Mouse (Mus musculus): Measurements from ENCODE around the gene Epha8. TPM values are rescaled to one million over a fixed set of nuclear protein-coding genes. Genes with fewer than 3 reads are reported as not detected.

The Epha8 gene
- polyA plus RNA-seq, 1 experiment = 0.38 TPM

DNA sequence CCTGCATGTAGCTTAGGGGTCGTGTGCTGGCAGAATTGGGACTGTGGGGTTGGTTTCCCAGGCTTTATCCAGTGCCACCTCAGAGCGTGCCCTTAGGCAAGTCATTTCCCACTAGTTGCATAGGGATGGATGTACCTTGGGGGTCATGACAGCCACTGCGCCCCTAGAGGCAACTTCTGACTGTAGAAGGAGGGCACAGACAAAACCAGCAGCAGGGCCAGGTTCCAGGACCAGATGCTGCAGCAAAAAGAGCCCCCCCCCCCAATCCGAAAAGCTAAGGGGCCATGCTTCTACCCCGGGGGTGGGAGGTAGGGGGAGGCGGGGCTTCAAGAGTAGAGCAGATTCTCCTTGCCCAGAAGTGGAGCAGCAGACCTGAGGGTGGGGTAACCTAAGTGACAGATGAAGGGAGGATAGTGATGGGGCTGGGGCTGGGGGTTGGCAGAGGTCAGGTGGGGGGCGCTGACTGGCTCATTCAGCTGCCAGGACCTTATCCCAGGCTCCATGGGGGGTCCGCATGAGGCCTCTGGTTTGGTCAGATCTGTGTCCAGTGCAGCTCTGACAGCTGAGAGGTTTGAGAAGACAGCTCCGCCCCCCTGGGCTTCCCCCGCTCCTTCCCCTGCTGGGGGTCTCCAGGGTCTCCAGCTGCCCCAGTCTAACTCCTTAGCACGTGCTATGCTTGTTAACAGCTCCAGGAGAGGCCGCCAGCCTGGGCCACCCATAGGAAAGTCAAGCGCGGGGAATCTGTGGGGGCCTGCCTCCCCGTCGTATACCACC is 13.1 kb upstream of the Epha8 start:
- Histone ChIP-seq H3K27ac (ENCODE audit: control insufficient read depth, insufficient read depth, low read length) (no peak overlapping the region), H3K4me3 (ENCODE audit: control insufficient read depth, insufficient read depth, low read length) (no peak overlapping the region), H3K36me3 (ENCODE audit: control insufficient read depth, insufficient read depth, low read length) (no peaks in the 10 kb centered on the region), H3K4me1 (replicated peaks; ENCODE audit: control insufficient read depth, insufficient read depth, low read length) (no peaks in the 10 kb centered on the region), H3K27me3 (ENCODE audit: control insufficient read depth, insufficient read depth, low read length) (no peaks in the 10 kb centered on the region; the same call in 1 of the 2 replicates)
- TF ChIP-seq CTCF (IDR thresholded peaks at IDR 0.05; ENCODE audit: borderline replicate concordance, control insufficient read depth, extremely low read depth, insufficient read depth, low read length, poor library complexity) = no peak
- no peak for TF ChIP-seq POLR2A (IDR thresholded peaks at IDR 0.05; ENCODE audit: control insufficient read depth, extremely low read depth, insufficient read depth, low read length, poor library complexity)
- DNase-seq = no peak
- 54% methylated on average over 16 of the region's 16 CpGs for WGBS

DNA sequence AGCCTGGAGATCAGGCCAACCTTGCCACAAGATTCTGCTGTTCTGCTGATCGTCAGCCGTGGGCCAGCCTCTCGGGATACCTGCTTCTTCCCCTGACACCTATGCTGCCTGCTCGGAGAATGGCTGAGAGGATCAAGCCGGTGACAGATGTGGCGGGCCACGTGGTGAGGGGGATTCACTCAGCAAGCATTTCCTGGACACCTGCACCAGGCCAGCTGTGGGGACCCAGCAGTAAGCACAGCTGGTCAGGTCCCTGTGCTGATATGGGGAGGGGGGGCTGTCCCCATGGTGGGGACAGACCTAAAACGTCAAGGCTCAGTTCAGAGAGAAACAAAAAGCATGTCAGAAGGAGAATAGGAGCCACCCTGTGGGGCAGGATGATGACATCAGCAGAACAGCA is 12.5 kb upstream of the Epha8 start:
- H3K4me1 ChIP-seq (replicated peaks; ENCODE audit: control insufficient read depth, insufficient read depth, low read length) = no peaks in the 10 kb centered on the region
- H3K4me3 ChIP-seq (ENCODE audit: control insufficient read depth, insufficient read depth, low read length) = no peak overlapping the region
- H3K27me3 ChIP-seq (ENCODE audit: control insufficient read depth, insufficient read depth, low read length) = no peaks in the 10 kb centered on the region; the same call in 1 of the 2 replicates
- H3K36me3 ChIP-seq (ENCODE audit: control insufficient read depth, insufficient read depth, low read length) = no peaks in the 10 kb centered on the region
- H3K27ac ChIP-seq (ENCODE audit: control insufficient read depth, insufficient read depth, low read length) = no peak overlapping the region
- 29% methylated on average over 8 of the region's 8 CpGs for WGBS
- TF ChIP-seq CTCF (IDR thresholded peaks at IDR 0.05; ENCODE audit: borderline replicate concordance, control insufficient read depth, extremely low read depth, insufficient read depth, low read length, poor library complexity) (no peak), POLR2A (IDR thresholded peaks at IDR 0.05; ENCODE audit: control insufficient read depth, extremely low read depth, insufficient read depth, low read length, poor library complexity) (no peak)
- peak; percentile 4 for DNase-seq

DNA sequence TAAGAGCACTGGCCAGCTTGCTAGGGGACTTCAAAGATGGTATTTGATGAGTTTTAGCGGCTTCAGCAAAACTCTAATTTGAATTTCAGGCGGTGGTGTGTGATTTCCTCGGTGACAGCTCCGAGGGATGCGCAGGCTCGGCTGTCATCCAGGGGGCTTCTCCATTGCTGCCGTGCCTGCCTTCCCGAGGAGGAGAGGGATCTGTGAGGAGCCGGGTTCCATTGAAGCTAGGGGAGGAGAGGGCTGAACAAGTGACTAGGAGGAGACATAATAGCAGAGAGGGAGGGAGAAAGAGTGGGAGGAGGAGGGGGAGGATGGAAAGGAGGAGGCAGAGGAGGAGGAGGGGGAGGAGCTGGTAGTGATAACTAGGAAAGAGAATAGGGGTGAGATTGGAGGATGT is 10.9 kb upstream of the Epha8 start:
- no peak overlapping the region for H3K27ac ChIP-seq (ENCODE audit: control insufficient read depth, insufficient read depth, low read length)
- DNase-seq = no peak
- no peak overlapping the region for H3K4me3 ChIP-seq (ENCODE audit: control insufficient read depth, insufficient read depth, low read length)
- no peaks in the 10 kb centered on the region; the same call in 1 of the 2 replicates for H3K27me3 ChIP-seq (ENCODE audit: control insufficient read depth, insufficient read depth, low read length)
- WGBS = 26% methylated on average over 9 of the region's 9 CpGs
- no peak for TF ChIP-seq POLR2A (IDR thresholded peaks at IDR 0.05; ENCODE audit: control insufficient read depth, extremely low read depth, insufficient read depth, low read length, poor library complexity)
- no peak for TF ChIP-seq CTCF (IDR thresholded peaks at IDR 0.05; ENCODE audit: borderline replicate concordance, control insufficient read depth, extremely low read depth, insufficient read depth, low read length, poor library complexity)
- no peaks in the 10 kb centered on the region for H3K36me3 ChIP-seq (ENCODE audit: control insufficient read depth, insufficient read depth, low read length)
- H3K4me1 ChIP-seq (replicated peaks; ENCODE audit: control insufficient read depth, insufficient read depth, low read length) = no peaks in the 10 kb centered on the region

DNA sequence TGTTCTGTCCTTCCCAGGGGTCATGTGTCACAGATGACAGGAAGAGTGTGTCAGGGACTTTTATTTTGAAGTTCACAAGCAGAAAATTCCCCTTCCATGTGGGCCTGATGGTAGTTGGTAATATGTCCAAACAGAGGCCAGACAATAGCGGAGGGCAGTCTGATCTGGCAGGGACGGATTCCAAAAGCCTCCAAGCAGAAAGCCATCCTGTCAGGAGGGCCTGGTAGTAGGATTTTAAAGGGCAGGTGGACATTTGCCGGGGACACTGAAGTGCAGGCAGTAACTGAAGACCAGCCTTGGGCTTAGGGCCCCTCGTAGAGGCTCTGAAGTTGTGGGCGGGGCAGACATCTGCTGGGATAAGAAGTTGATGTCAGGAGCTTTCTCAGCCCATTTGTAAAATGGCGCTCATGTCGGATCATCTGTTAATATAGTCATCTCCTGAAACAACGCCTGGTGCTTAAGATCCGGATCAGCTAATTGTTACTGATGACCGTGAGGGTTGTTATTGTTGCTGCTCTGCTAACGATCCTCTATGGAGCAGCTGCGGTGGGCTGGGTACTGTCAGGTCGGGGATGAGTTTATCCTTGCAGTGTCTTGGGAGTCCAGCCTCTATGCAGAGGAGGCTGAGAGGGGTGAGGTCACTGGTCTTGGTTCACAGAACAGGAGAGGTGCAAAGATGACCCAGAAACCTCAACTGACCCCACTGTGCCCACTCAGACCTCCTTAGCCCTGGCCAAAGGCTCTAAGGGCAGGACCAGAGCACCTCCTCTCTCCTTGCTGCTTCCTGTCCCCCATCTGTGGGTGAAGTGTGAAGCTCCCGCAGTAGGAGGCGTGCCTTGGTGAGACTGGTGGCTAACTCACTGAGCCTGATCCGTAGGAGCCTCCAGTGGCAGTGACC is 10.1 kb upstream of the Epha8 start:
- no peak for DNase-seq
- no peaks in the 10 kb centered on the region for H3K4me1 ChIP-seq (replicated peaks; ENCODE audit: control insufficient read depth, insufficient read depth, low read length)

DNA sequence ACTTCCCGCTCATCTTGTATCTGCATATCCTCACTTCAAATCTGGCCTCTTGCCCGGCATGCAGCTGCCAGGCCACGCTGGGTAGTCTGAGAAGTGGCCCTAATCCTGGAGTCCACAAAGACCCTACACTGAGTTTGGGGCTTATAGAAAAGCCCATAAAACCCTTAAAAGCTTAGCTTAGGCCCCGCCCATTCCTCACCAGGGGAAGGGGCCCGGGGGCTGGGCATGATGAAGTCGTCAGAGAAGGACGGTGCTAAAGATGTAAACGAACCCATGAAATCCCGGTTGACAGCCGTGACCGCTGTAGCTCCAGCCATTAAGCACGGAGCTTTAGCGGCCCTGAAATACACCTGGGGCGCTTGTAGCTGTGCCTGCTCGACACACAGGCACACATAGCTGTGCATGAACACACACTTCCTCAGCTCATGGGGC is 8.4 kb upstream of the Epha8 start:
- no peak overlapping the region for H3K4me3 ChIP-seq (ENCODE audit: control insufficient read depth, insufficient read depth, low read length)
- DNase-seq = no peak
- 42% methylated on average over 15 of the region's 15 CpGs for WGBS
- no peak overlapping the region for H3K27ac ChIP-seq (ENCODE audit: control insufficient read depth, insufficient read depth, low read length)
- no peaks in the 10 kb centered on the region for H3K4me1 ChIP-seq (replicated peaks; ENCODE audit: control insufficient read depth, insufficient read depth, low read length)
- no peaks in the 10 kb centered on the region for H3K36me3 ChIP-seq (ENCODE audit: control insufficient read depth, insufficient read depth, low read length)
- H3K27me3 ChIP-seq (ENCODE audit: control insufficient read depth, insufficient read depth, low read length) = no peaks in the 10 kb centered on the region; the same call in 1 of the 2 replicates
- no peak for TF ChIP-seq POLR2A (IDR thresholded peaks at IDR 0.05; ENCODE audit: control insufficient read depth, extremely low read depth, insufficient read depth, low read length, poor library complexity)
- no peak for TF ChIP-seq CTCF (IDR thresholded peaks at IDR 0.05; ENCODE audit: borderline replicate concordance, control insufficient read depth, extremely low read depth, insufficient read depth, low read length, poor library complexity)

More for the DNA sequence above, 10.1 kb upstream of the Epha8 start:
- Histone ChIP-seq H3K27me3 (ENCODE audit: control insufficient read depth, insufficient read depth, low read length) (no peaks in the 10 kb centered on the region; the same call in 1 of the 2 replicates), H3K36me3 (ENCODE audit: control insufficient read depth, insufficient read depth, low read length) (no peaks in the 10 kb centered on the region), H3K4me3 (ENCODE audit: control insufficient read depth, insufficient read depth, low read length) (no peak overlapping the region), H3K27ac (ENCODE audit: control insufficient read depth, insufficient read depth, low read length) (no peak overlapping the region)
- 47% methylated on average over 16 of the region's 16 CpGs for WGBS
- no peak for TF ChIP-seq CTCF (IDR thresholded peaks at IDR 0.05; ENCODE audit: borderline replicate concordance, control insufficient read depth, extremely low read depth, insufficient read depth, low read length, poor library complexity)
- TF ChIP-seq POLR2A (IDR thresholded peaks at IDR 0.05; ENCODE audit: control insufficient read depth, extremely low read depth, insufficient read depth, low read length, poor library complexity) = no peak

DNA sequence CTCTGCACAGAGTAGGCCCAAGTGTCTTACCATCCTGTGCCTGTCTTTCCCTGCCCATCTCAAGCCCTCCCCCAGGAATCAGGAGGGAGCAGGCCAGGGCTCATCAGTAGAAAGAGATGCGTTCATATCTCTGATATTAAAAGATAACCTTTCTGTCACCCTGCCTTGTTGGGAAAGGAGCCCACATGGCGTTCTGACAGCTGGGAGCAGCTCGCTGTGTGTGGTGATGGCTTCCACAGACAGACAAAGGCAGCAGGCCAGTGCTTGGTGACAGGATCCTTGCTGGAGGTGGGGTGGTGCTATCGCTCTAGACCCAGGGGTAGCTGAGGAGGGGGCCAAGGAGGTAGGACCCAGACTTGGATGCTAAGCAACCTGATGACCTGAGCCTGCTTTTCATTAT is 5.8 kb upstream of the Epha8 start:
- Histone ChIP-seq H3K27ac (ENCODE audit: control insufficient read depth, insufficient read depth, low read length) (no peak overlapping the region), H3K36me3 (ENCODE audit: control insufficient read depth, insufficient read depth, low read length) (no peaks in the 10 kb centered on the region)

More for the DNA sequence above, 5.8 kb upstream of the Epha8 start:
- Histone ChIP-seq H3K4me3 (ENCODE audit: control insufficient read depth, insufficient read depth, low read length) (no peak overlapping the region), H3K27me3 (ENCODE audit: control insufficient read depth, insufficient read depth, low read length) (peaks cover 5% of the 10 kb centered on the region), H3K4me1 (replicated peaks; ENCODE audit: control insufficient read depth, insufficient read depth, low read length) (no peaks in the 10 kb centered on the region)
- 93% methylated on average over 4 of the region's 4 CpGs for WGBS
- no peak for TF ChIP-seq CTCF (IDR thresholded peaks at IDR 0.05; ENCODE audit: borderline replicate concordance, control insufficient read depth, extremely low read depth, insufficient read depth, low read length, poor library complexity)
- TF ChIP-seq POLR2A (IDR thresholded peaks at IDR 0.05; ENCODE audit: control insufficient read depth, extremely low read depth, insufficient read depth, low read length, poor library complexity) = no peak
- no peak for DNase-seq

Measured in thymus, adult 2 months (tissue).